ENCODE assay signal across 9 mouse cellular contexts in the genomic region with DNA sequence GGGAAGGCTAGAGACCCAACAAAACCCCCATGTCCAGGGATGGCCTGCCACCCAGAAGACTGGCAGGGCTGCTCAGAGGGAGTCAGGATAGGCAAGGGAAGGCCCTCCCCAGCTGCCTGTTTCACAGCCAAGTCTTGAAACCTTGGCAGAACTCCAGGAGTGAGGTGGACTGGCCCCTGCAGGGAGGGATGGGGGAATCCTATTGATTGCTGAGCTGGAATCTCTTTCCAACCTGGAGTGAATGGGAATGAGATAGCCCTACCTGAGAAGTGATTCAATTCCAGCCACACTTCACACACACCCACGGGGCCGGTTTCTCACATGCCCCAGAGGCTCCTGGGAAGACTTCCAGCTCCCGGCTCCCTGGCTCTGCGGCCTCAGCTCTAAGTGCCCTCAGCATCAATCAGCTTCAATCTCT. TPM values are rescaled to one million over a fixed set of nuclear protein-coding genes. Genes with fewer than 3 reads are reported as not detected.
DNase-seq lines count a peak whose midpoint lies in the region; ATAC-seq and TF ChIP-seq lines count a peak whose summit lies in the region.
"Had no signal": no experiment of that assay in that cellular context is flagged by ENCODE, and none has a peak within 500 bp of the region (broad histone marks: within the 10 kb centered on the region; RNA-seq: fewer than 3 reads in every experiment).

No protein-coding gene starts in this region.

- DNase-seq in forebrain, embryonic 10.5 days (ENCODE audit: extremely low spot score, low spot score): no peak
- DNase-seq in forebrain, embryonic 11.5 days (ENCODE audit: low spot score): no peak
- peak; percentile 90 for DNase-seq in brain, embryonic 14.5 days (ENCODE audit: low read depth)
- DNase-seq in frontal cortex, postnatal 14 days (ENCODE audit: low spot score in 2 of 2): peak; percentile 36 to 42
- DNase-seq in retina, adult 2 months (ENCODE audit: low read depth, low spot score): peak; percentile 26
- DNase-seq in spleen, postnatal 14 days (ENCODE audit: low spot score in 2 of 2): no peak

- H3K4me3 ChIP-seq in forebrain, embryonic 10.5 days: no peak overlapping the region
- no peak overlapping the region for H3K4me3 ChIP-seq in forebrain, embryonic 11.5 days (ENCODE audit: low read depth, low read length)
- H3K4me3 ChIP-seq in hindbrain, embryonic 16.5 days (ENCODE audit: low read length): no peak overlapping the region
- H3K4me3 ChIP-seq in limb, embryonic 12.5 days (replicated peaks): no peak overlapping the region

- H3K9me3 ChIP-seq in forebrain, embryonic 10.5 days: no peaks in the 10 kb centered on the region
- H3K9me3 ChIP-seq in forebrain, embryonic 11.5 days (ENCODE audit: control insufficient read depth, low read length): no peaks in the 10 kb centered on the region
- no peaks in the 10 kb centered on the region for H3K9me3 ChIP-seq in hindbrain, embryonic 16.5 days (ENCODE audit: control insufficient read depth, low read length)
- H3K9me3 ChIP-seq in limb, embryonic 12.5 days: no peaks in the 10 kb centered on the region

- no peak overlapping the region for H3K4me2 ChIP-seq in forebrain, embryonic 11.5 days (ENCODE audit: low read depth, low read length, severe bottlenecking)
- H3K4me2 ChIP-seq in hindbrain, embryonic 16.5 days (ENCODE audit: low read length): no peak overlapping the region
- H3K4me2 ChIP-seq in limb, embryonic 12.5 days: no peak overlapping the region

- 0 out of 2 replicates have a peak overlapping the region, but pooled peaks have one; percentile 20 for H3K27ac ChIP-seq in forebrain, embryonic 10.5 days
- no peak overlapping the region for H3K27ac ChIP-seq in forebrain, embryonic 11.5 days (ENCODE audit: low read depth, low read length)
- peak overlapping the region; percentile 81 for H3K27ac ChIP-seq in hindbrain, embryonic 16.5 days (ENCODE audit: low read depth, low read length)
- H3K27ac ChIP-seq in limb, embryonic 12.5 days: peak overlapping the region; percentile 59

- no peaks in the 10 kb centered on the region for H3K36me3 ChIP-seq in forebrain, embryonic 10.5 days (replicated peaks)
- no peaks in the 10 kb centered on the region for H3K36me3 ChIP-seq in forebrain, embryonic 11.5 days (ENCODE audit: control insufficient read depth, insufficient read depth, low read length)
- peaks cover 9% of the 10 kb centered on the region for H3K36me3 ChIP-seq in hindbrain, embryonic 16.5 days (ENCODE audit: control insufficient read depth, insufficient read depth, low read length)
- H3K36me3 ChIP-seq in limb, embryonic 12.5 days: no peaks in the 10 kb centered on the region

- ATAC-seq in forebrain, embryonic 11.5 days (replicated peaks; ENCODE audit: low FRiP score): no peak
- ATAC-seq in hindbrain, embryonic 16.5 days: peak; percentile 66
- ATAC-seq in limb, embryonic 12.5 days (ENCODE audit: insufficient number of reproducible peaks, insufficient read depth, low FRiP score, low TSS enrichment, low read depth): no peak

- no peak for TF ChIP-seq CTCF in brain, embryonic 14.5 days (IDR thresholded peaks at IDR 0.05; ENCODE audit: borderline replicate concordance, extremely low read depth, insufficient read depth, insufficient read length)

- no peak overlapping the region for H3K9ac ChIP-seq in forebrain, embryonic 11.5 days (ENCODE audit: low read length)
- H3K9ac ChIP-seq in hindbrain, embryonic 16.5 days (ENCODE audit: low read depth, low read length): 0 out of 2 replicates have a peak overlapping the region, but pooled peaks have one; percentile 11
- H3K9ac ChIP-seq in limb, embryonic 12.5 days (replicated peaks): no peak overlapping the region

- TF ChIP-seq POLR2A in brain, embryonic 14.5 days (IDR thresholded peaks at IDR 0.05; ENCODE audit: borderline replicate concordance, extremely low read depth, insufficient read depth, insufficient read length, poor library complexity, severe bottlenecking): no peak

- peaks cover 22% of the 10 kb centered on the region for H3K4me1 ChIP-seq in forebrain, embryonic 10.5 days
- no peaks in the 10 kb centered on the region for H3K4me1 ChIP-seq in forebrain, embryonic 11.5 days (replicated peaks; ENCODE audit: control insufficient read depth, insufficient read depth, low read length)
- H3K4me1 ChIP-seq in hindbrain, embryonic 16.5 days (ENCODE audit: control insufficient read depth, insufficient read depth, low read depth, low read length): peaks cover 17% of the 10 kb centered on the region
- H3K4me1 ChIP-seq in limb, embryonic 12.5 days (replicated peaks): peaks cover 27% of the 10 kb centered on the region

- no peaks in the 10 kb centered on the region for H3K27me3 ChIP-seq in forebrain, embryonic 10.5 days (ENCODE audit: poor library complexity, severe bottlenecking)
- H3K27me3 ChIP-seq in forebrain, embryonic 11.5 days (ENCODE audit: control insufficient read depth, insufficient read depth, low read length): no peaks in the 10 kb centered on the region
- H3K27me3 ChIP-seq in hindbrain, embryonic 16.5 days (replicated peaks; ENCODE audit: control insufficient read depth, insufficient read depth, low read length): no peaks in the 10 kb centered on the region
- no peaks in the 10 kb centered on the region for H3K27me3 ChIP-seq in limb, embryonic 12.5 days

- 90% methylated on average over 4 of the region's 4 CpGs for WGBS in forebrain, embryonic 10.5 days
- 94% methylated on average over 4 of the region's 4 CpGs for WGBS in forebrain, embryonic 11.5 days
- WGBS in hindbrain, embryonic 16.5 days: 40% methylated on average over 4 of the region's 4 CpGs
- 65% methylated on average over 4 of the region's 4 CpGs for WGBS in limb, embryonic 12.5 days

RNA-seq across cellular contexts. Expression of gene Olfr412, which starts 47.9 kb away (rescaled TPM):
- polyA plus RNA-seq in forebrain, embryonic 10.5 days (2016; fragmentation: Nextera tagmentation; extraction: Ambion mirVana): not detected in 2 replicates
- polyA plus RNA-seq in forebrain, embryonic 11.5 days (2014; fragmentation: Nextera tagmentation; extraction: Ambion mirVana): not detected in 2 replicates
- not detected in 2 replicates for polyA plus RNA-seq in brain, embryonic 14.5 days (2012; rRNA removed)
- polyA plus RNA-seq in hindbrain, embryonic 16.5 days (2015; fragmentation: Nextera tagmentation; extraction: Ambion mirVana): not detected in 2 replicates
- polyA plus RNA-seq in limb, embryonic 12.5 days (2016; fragmentation: Nextera tagmentation; extraction: Ambion mirVana): not detected in 2 replicates
- polyA plus RNA-seq: liver, adult 2 months had no signal

RNA-seq across cellular contexts. Expression of gene Olfr411, which starts 57.3 kb away (rescaled TPM):
- not detected in 2 replicates for polyA plus RNA-seq in forebrain, embryonic 10.5 days (2016; fragmentation: Nextera tagmentation; extraction: Ambion mirVana)
- polyA plus RNA-seq in forebrain, embryonic 11.5 days (2014; fragmentation: Nextera tagmentation; extraction: Ambion mirVana): not detected in 2 replicates
- polyA plus RNA-seq in brain, embryonic 14.5 days (2012; rRNA removed): not detected in 2 replicates
- polyA plus RNA-seq in hindbrain, embryonic 16.5 days (2015; fragmentation: Nextera tagmentation; extraction: Ambion mirVana): not detected in 2 replicates
- polyA plus RNA-seq in limb, embryonic 12.5 days (2016; fragmentation: Nextera tagmentation; extraction: Ambion mirVana): not detected in 2 replicates
- polyA plus RNA-seq: liver, adult 2 months had no signal

Comparison
In these comparisons a context has a peak if more than half of its experiments do, and no peak if none do; other contexts are left out.
1. DNase-seq: peak in brain, embryonic 14.5 days (single experiment), frontal cortex, postnatal 14 days (2 of 2) and retina, adult 2 months (single experiment); none in forebrain, embryonic 10.5 days (single experiment), forebrain, embryonic 11.5 days (single experiment) and spleen, postnatal 14 days (0 of 2).